Mouse (Mus musculus): ENCODE measurements around the gene Mgl2. TPM values are rescaled to one million over a fixed set of nuclear protein-coding genes. Genes with fewer than 3 reads are reported as not detected.

Mgl2 gene
- total RNA-seq, 1 experiment from 2014 or later, result 2.6 TPM

DNA sequence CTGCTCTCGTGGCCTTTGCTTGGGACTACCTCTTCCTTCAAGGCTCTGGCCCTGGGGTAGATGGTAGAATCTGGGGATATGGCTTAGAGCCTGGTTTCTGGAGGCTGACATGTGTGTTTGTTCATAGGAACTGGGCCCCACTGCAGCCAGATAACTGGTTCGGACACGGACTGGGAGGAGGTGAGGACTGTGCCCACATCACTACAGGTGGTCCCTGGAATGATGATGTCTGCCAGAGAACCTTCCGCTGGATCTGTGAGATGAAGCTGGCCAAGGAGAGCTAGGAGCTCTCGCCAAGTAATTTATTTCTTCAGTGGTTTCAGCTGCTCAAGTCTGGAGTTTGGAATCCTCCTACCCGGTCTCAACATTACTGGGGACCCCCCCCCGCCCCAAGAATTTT is 40.2 kb downstream of the Mgl2 start:
- DNase-seq, result no peak

DNA sequence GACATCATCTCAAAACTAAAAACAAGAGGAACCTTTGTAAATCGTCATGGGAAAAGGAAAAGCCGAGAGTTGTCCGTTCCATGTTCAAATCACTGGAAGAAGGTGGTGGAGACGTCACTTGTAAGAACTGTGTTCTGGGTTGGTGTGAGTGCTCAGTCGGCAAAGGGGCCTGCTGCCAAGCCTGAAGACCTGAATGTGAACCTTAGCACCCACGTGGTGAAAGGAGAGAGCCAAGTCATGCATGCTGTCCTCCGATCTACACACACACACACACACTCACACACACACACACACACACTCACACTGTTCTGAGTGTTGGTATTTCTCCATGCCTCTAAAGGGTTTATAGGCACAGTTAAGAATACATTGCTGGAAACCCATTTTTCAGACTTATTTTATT is 41.1 kb downstream of the Mgl2 start:
- DNase-seq, result no peak

DNA sequence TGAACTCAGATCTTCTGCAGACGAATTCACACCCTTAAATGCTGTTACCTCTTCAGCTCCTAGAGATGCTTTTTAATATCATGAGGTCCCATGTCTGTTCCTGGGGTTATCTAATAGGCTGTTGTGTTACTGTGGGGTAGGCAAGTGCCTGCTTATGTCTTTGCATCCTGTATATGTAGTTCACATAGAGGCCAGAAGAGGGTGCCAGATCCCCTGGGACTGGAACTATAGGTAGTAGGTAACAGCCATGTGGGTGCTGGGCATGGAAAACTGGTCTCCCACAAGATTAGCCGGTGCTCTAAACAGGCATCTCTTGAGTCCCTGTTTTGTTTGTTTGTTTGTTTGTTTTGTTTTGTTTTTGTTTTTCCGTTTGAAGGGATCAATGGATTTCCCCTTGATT is 41.7 kb downstream of the Mgl2 start:
- no peak for DNase-seq

- no peak for DNase-seq
These were observed 42.2 kb downstream of the Mgl2 start for GRCm38 (mm10) chr11:70172298-70172697.

DNA sequence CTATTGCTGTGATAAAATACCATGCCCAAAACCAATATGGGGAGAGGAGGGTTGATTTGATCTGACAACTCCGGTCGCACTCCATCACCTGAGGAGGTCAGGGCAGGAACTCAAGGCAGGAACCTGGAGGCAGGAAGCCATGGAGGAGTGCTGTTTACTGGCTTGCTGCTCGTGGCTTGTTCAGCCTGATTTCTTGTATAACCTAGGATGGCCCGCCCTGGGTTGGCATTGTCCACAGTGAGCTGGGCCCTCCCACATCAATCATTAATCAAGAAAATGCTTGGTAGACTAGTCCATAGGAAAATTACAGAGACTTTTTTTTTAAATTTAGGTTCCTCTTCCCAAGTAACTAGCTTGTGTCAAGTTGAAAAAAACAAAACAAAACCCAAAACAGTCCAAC is 44.4 kb downstream of the Mgl2 start:
- no peak for DNase-seq

- no peak for DNase-seq
These were observed 47.5 kb downstream of the Mgl2 start for GRCm38 (mm10) chr11:70177647-70178046.

GRCm38 (mm10) chr11:70178311-70178710 is 48.2 kb downstream of the Mgl2 start:
- no peak for DNase-seq

DNA sequence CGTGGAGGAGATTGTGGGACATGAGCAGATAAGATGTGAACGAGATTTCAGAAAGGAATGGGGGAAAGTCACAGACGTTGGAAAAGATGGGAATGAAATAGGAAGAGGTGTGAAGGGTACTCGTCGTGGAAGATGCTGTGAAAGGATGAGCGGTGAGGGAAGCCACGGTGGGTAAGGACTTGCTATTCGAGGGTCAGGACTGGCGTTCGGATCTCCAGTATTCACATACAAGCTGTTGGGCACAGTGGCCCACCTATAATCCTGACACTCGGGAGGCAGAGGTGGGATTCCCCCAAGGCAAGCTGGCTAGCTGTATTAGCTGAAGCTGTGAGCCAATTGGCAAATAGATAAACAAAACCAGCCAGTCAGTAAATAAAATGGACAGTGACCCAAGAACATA is 48.6 kb downstream of the Mgl2 start:
- DNase-seq, result no peak

GRCm38 (mm10) chr11:70179401-70179800 is 49.3 kb downstream of the Mgl2 start:
- peak; percentile 36 for DNase-seq

DNA sequence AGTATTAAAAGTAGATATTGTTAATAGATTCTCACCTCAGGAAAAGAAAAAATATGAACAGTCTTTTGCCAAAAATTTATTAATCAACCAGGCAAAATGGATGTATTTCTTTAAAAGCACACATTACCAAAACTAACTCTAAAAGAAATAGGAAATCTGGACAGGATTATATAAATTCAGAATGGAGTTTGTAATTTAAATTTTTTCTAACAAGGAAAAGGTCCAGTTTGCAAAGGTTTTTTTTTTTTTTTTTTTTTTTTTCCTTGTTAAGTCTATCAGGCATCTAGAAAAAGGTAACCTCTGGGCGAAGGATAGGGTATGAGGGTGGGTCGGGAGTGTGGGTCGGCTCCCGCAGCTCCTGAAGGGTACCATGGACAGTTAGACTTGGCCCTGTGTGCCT is 50.4 kb downstream of the Mgl2 start:
- DNase-seq, result no peak

GRCm38 (mm10) chr11:70185120-70185519 is 55.0 kb downstream of the Mgl2 start:
- no peak for DNase-seq

Other genes starting within 250 kb of the Mgl2 start
- 4.4 and 4.9 TPM in 2 replicates for gene Kctd11, start 248.9 kb upstream of the Mgl2 start, total RNA-seq (2021)
- gene Acap1, start 234.8 kb upstream of the Mgl2 start, total RNA-seq (2021), result 0.30 TPM in 1 of 2 replicates, not detected in the other
- 1.2 and 2.6 TPM in 2 replicates for gene 2810408A11Rik, start 229.3 kb upstream of the Mgl2 start, total RNA-seq (2021)
- 52.4 and 55.5 TPM in 2 replicates for gene Neurl4, start 229.3 kb upstream of the Mgl2 start, total RNA-seq (2021)
- gene Gps2, start 216.4 kb upstream of the Mgl2 start, total RNA-seq (2021), result 62.5 and 70.2 TPM in 2 replicates
- 542 and 558 TPM in 2 replicates for gene Eif5a, start 208.4 kb upstream of the Mgl2 start, total RNA-seq (2021)
- gene Ybx2, start 194.5 kb upstream of the Mgl2 start, total RNA-seq (2021), result 14.1 and 14.8 TPM in 2 replicates
- 42.6 and 48.6 TPM in 2 replicates for gene Slc2a4, start 182.1 kb upstream of the Mgl2 start, total RNA-seq (2021)
- 0.52 TPM in 1 of 2 replicates, not detected in the other for gene Cldn7, start 165.6 kb upstream of the Mgl2 start, total RNA-seq (2021)
- 123 and 141 TPM in 2 replicates for gene Ctdnep1, start 149.2 kb upstream of the Mgl2 start, total RNA-seq (2021)
- gene Elp5, start 147.8 kb upstream of the Mgl2 start, total RNA-seq (2021), result 71.1 and 76.1 TPM in 2 replicates
- 406 and 407 TPM in 2 replicates for gene Gabarap, start 139.2 kb upstream of the Mgl2 start, total RNA-seq (2021)
- gene Phf23, start 134.6 kb upstream of the Mgl2 start, total RNA-seq (2021), result 55.7 and 64.6 TPM in 2 replicates
- gene Dvl2, start 129.7 kb upstream of the Mgl2 start, total RNA-seq (2021), result 19.6 and 22.3 TPM in 2 replicates
- 391 and 422 TPM in 2 replicates for gene Acadvl, start 114.9 kb upstream of the Mgl2 start, total RNA-seq (2021)
- gene Dlg4, start 113.4 kb upstream of the Mgl2 start, total RNA-seq (2021), result 30.7 and 31.0 TPM in 2 replicates
- 0.91 and 3.4 TPM in 2 replicates for gene Asgr1, start 76.2 kb upstream of the Mgl2 start, total RNA-seq (2021)
- gene Asgr2, start 37.7 kb upstream of the Mgl2 start, total RNA-seq (2021), result 2.9 and 4.1 TPM in 2 replicates
- 0.81 and 2.0 TPM in 2 replicates for gene Clec10a, start 25.9 kb downstream of the Mgl2 start, total RNA-seq (2021)
- gene Slc16a11, start 82.4 kb downstream of the Mgl2 start, total RNA-seq (2021), result 2.4 TPM in 1 of 2 replicates, not detected in the other
- 3.7 and 4.9 TPM in 2 replicates for gene Slc16a13, start 90.7 kb downstream of the Mgl2 start, total RNA-seq (2021)
- 12.2 and 20.5 TPM in 2 replicates for gene Bcl6b, start 99.5 kb downstream of the Mgl2 start, total RNA-seq (2021)
- gene 0610010K14Rik, start 107.6 kb downstream of the Mgl2 start, total RNA-seq (2021), result 45.8 and 59.1 TPM in 2 replicates
- 7.1 and 7.2 TPM in 2 replicates for gene Gm21988, start 109.5 kb downstream of the Mgl2 start, total RNA-seq (2021)
- gene Rnasek, start 109.5 kb downstream of the Mgl2 start, total RNA-seq (2021), result 271 and 305 TPM in 2 replicates
- 1.5 and 1.8 TPM in 2 replicates for gene Alox12, start 125.0 kb downstream of the Mgl2 start, total RNA-seq (2021)
- gene Alox12e, start 192.3 kb downstream of the Mgl2 start, total RNA-seq (2021), result not detected in 2 replicates
- gene Alox15, start 221.7 kb downstream of the Mgl2 start, total RNA-seq (2021), result 2.1 and 2.7 TPM in 2 replicates

All from adrenal gland, postnatal 25 days (tissue).